Mouse (Mus musculus): ENCODE measurements at regions not wholly inside any gene's neighbourhood (a gene's known extent, or its start where the extent isn't known, plus 50 kb on each side); places are given as distances from the start of the nearest gene placed in this dataset.

DNA sequence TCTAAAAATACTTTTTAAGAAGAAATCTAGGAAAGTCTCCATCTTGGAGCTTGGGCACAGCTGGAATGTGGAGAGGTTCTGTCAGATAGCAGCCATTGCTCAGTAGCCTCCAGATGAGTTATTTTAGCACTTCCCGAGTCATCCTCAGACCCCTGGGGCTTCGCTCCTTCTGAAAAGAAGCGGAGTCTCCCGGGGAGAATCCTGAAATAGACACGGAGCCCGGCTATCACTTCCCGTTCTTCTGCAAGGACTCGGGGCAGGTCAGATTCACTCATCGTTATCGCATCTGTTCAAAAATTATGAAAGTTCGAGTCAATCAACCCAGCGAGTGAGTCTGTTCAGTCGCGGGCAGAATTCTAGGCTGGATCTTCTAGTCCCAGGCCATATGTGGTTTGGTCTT lies 71.2 kb upstream of the Cmc1 start:
- no peak for TF ChIP-seq CTCF (IDR thresholded peaks at IDR 0.05; ENCODE audit: low read depth)
- no peak for TF ChIP-seq EP300 (IDR thresholded peaks at IDR 0.05; ENCODE audit: low read depth)
